In genomic region chr5:115847166-115847565, GRCm38 (mm10) we compare ENCODE assay signal across 21 mouse cellular contexts. TPM values are rescaled to one million over a fixed set of nuclear protein-coding genes. Genes with fewer than 3 reads are reported as not detected.
DNase-seq lines count a peak whose midpoint lies in the region; ATAC-seq and TF ChIP-seq lines count a peak whose summit lies in the region.
"Had no signal": no experiment of that assay in that cellular context is flagged by ENCODE, and none has a peak within 500 bp of the region (broad histone marks: within the 10 kb centered on the region; RNA-seq: fewer than 3 reads in every experiment).

No protein-coding gene starts in this region.

- H3K9me3 ChIP-seq in forebrain, embryonic 10.5 days, result peaks cover 7% of the 10 kb centered on the region; the same call in 1 of the 2 replicates
- no peaks in the 10 kb centered on the region for H3K9me3 ChIP-seq in forebrain, embryonic 16.5 days (ENCODE audit: control insufficient read depth, low read length)
- no peaks in the 10 kb centered on the region for H3K9me3 ChIP-seq in liver, embryonic 13.5 days (replicated peaks)
- no peaks in the 10 kb centered on the region for H3K9me3 ChIP-seq in stomach, postnatal 0 days (ENCODE audit: control insufficient read depth, low read length)
- H3K9me3 ChIP-seq: G1E; hindbrain, embryonic 13.5 days; midbrain, embryonic 12.5 days had no signal

- ATAC-seq in forebrain, embryonic 16.5 days, result no peak
- no peak for ATAC-seq in liver, embryonic 13.5 days (ENCODE audit: low read depth)
- no peak for ATAC-seq in stomach, postnatal 0 days (ENCODE audit: low FRiP score, low TSS enrichment)
- ATAC-seq: CD4-positive, CD25-positive, alpha-beta regulatory T cell, adult 4 months; inflammation-experienced regulatory T-cells, adult 6 months had no signal

- H3K4me2 ChIP-seq in forebrain, embryonic 16.5 days (ENCODE audit: low read length), result no peak overlapping the region
- H3K4me2 ChIP-seq in liver, embryonic 13.5 days, result peak overlapping the region; percentile 83
- H3K4me2 ChIP-seq in stomach, postnatal 0 days (replicated peaks; ENCODE audit: low read depth), result no peak overlapping the region
- H3K4me2 ChIP-seq: hindbrain, embryonic 13.5 days; midbrain, embryonic 12.5 days had no signal

- 91% methylated on average over 8 of the region's 8 CpGs for WGBS in forebrain, embryonic 10.5 days
- 80% methylated on average over 8 of the region's 8 CpGs for WGBS in forebrain, embryonic 16.5 days
- 86% methylated on average over 8 of the region's 8 CpGs for WGBS in liver, embryonic 13.5 days (ENCODE audit: insufficient replicate concordance)
- WGBS in stomach, postnatal 0 days, result 63% methylated on average over 8 of the region's 8 CpGs

- no peak for TF ChIP-seq EP300 in stomach, postnatal 0 days (optimal IDR thresholded peaks at IDR 0.05)

- H3K4me3 ChIP-seq in forebrain, embryonic 10.5 days, result 0 out of 2 replicates have a peak overlapping the region, but pooled peaks have one; percentile 86
- H3K4me3 ChIP-seq in forebrain, embryonic 16.5 days (replicated peaks; ENCODE audit: low read length), result no peak overlapping the region
- H3K4me3 ChIP-seq in liver, embryonic 13.5 days (replicated peaks), result peak overlapping the region; percentile 88; the same call in 1 of the 2 replicates
- H3K4me3 ChIP-seq in stomach, postnatal 0 days (ENCODE audit: low read depth, low read length), result no peak overlapping the region
- H3K4me3 ChIP-seq: hindbrain, embryonic 13.5 days; midbrain, embryonic 12.5 days had no signal

- H3K9ac ChIP-seq in forebrain, embryonic 16.5 days (replicated peaks; ENCODE audit: low read depth, low read length), result no peak overlapping the region
- 0 out of 2 replicates have a peak overlapping the region, but pooled peaks have one; percentile 11 for H3K9ac ChIP-seq in liver, embryonic 13.5 days
- no peak overlapping the region for H3K9ac ChIP-seq in stomach, postnatal 0 days (ENCODE audit: low read length)
- H3K9ac ChIP-seq: midbrain, embryonic 12.5 days had no signal

- H3K27me3 ChIP-seq in forebrain, embryonic 10.5 days (ENCODE audit: poor library complexity, severe bottlenecking), result no peaks in the 10 kb centered on the region
- H3K27me3 ChIP-seq in forebrain, embryonic 16.5 days (replicated peaks; ENCODE audit: control insufficient read depth, insufficient read depth, low read length), result no peaks in the 10 kb centered on the region
- no peaks in the 10 kb centered on the region for H3K27me3 ChIP-seq in liver, embryonic 13.5 days
- H3K27me3 ChIP-seq in stomach, postnatal 0 days (ENCODE audit: control insufficient read depth, insufficient read depth, low read length), result no peaks in the 10 kb centered on the region
- H3K27me3 ChIP-seq: hindbrain, embryonic 13.5 days; midbrain, embryonic 12.5 days had no signal

- DNase-seq in forebrain, embryonic 10.5 days (ENCODE audit: extremely low spot score, low spot score), result no peak
- DNase-seq in liver, embryonic 13.5 days, result no peak
- no peak for DNase-seq in liver
- DNase-seq in lung, postnatal 36 days, result peak; percentile 36
- DNase-seq in lung, postnatal 14 days, result no peak
- peak; percentile 22 for DNase-seq in stomach, postnatal 0 days (ENCODE audit: low spot score)
- DNase-seq in layer of hippocampus, adult 11-12 months (ENCODE audit: low spot score), result no peak
- DNase-seq: adrenal gland, postnatal 14 days; cerebellum, adult 2 months; cerebellum, postnatal 36 days; kidney, adult 18-20 months; kidney, postnatal 4 days; layer of hippocampus, adult 9-11 months; thymus, adult 2 months; thymus, postnatal 4 days had no signal

- H3K27ac ChIP-seq in forebrain, embryonic 10.5 days, result no peak overlapping the region
- no peak overlapping the region for H3K27ac ChIP-seq in forebrain, embryonic 16.5 days (ENCODE audit: low read length)
- no peak overlapping the region for H3K27ac ChIP-seq in liver, embryonic 13.5 days
- no peak overlapping the region for H3K27ac ChIP-seq in stomach, postnatal 0 days (replicated peaks)
- H3K27ac ChIP-seq: midbrain, embryonic 12.5 days had no signal

- peaks cover 55% of the 10 kb centered on the region for H3K36me3 ChIP-seq in forebrain, embryonic 10.5 days (replicated peaks)
- H3K36me3 ChIP-seq in forebrain, embryonic 16.5 days (ENCODE audit: control insufficient read depth, insufficient read depth), result no peaks in the 10 kb centered on the region
- H3K36me3 ChIP-seq in liver, embryonic 13.5 days, result peaks cover 60% of the 10 kb centered on the region
- no peaks in the 10 kb centered on the region for H3K36me3 ChIP-seq in stomach, postnatal 0 days (ENCODE audit: control insufficient read depth, insufficient read depth, low read length)
- H3K36me3 ChIP-seq: hindbrain, embryonic 13.5 days had no signal

- TF ChIP-seq CTCF in stomach, postnatal 0 days (IDR thresholded peaks at IDR 0.05; ENCODE audit: low read depth), result no peak

- H3K4me1 ChIP-seq in forebrain, embryonic 10.5 days, result peaks cover 52% of the 10 kb centered on the region
- H3K4me1 ChIP-seq in forebrain, embryonic 16.5 days (replicated peaks; ENCODE audit: control insufficient read depth, insufficient read depth, low read length), result peaks cover 22% of the 10 kb centered on the region
- peaks cover 64% of the 10 kb centered on the region for H3K4me1 ChIP-seq in liver, embryonic 13.5 days (replicated peaks)
- H3K4me1 ChIP-seq in stomach, postnatal 0 days (replicated peaks; ENCODE audit: control insufficient read depth, insufficient read depth), result peaks cover 5% of the 10 kb centered on the region; the same call in 1 of the 2 replicates

RNA-seq across cellular contexts. Expression of gene Cit, which starts 2.1 kb away (rescaled TPM):
- polyA plus RNA-seq in forebrain, embryonic 10.5 days (2016; fragmentation: Nextera tagmentation; extraction: Ambion mirVana), result 42.6 and 48.9 TPM in 2 replicates
- polyA plus RNA-seq in forebrain, embryonic 16.5 days (2015; fragmentation: Nextera tagmentation; extraction: Ambion mirVana), result 14.5 and 21.0 TPM in 2 replicates
- 39.4 and 41.3 TPM in 2 replicates for polyA plus RNA-seq in liver, embryonic 13.5 days (2015; fragmentation: Nextera tagmentation; extraction: Ambion mirVana)
- 4.1 and 5.4 TPM in 2 replicates for polyA plus RNA-seq in stomach, postnatal 0 days (2015; fragmentation: Nextera tagmentation; extraction: Ambion mirVana)

Comparison
In these comparisons a context has a peak if more than half of its experiments do, and no peak if none do; other contexts are left out.
1. DNase-seq: peak in lung, postnatal 36 days (single experiment) and stomach, postnatal 0 days (single experiment); none in forebrain, embryonic 10.5 days (single experiment), liver, embryonic 13.5 days (single experiment), liver (single experiment), lung, postnatal 14 days (single experiment) and layer of hippocampus, adult 11-12 months (single experiment).
2. H3K4me3 ChIP-seq: peak in forebrain, embryonic 10.5 days (single experiment) and liver, embryonic 13.5 days (single experiment); none in forebrain, embryonic 16.5 days (single experiment) and stomach, postnatal 0 days (single experiment).